Mouse (Mus musculus) 3T3-L1 (cell line): ENCODE measurements around the gene Mtg2.

Experiments
- DNase-seq: peaks from one replicate; pipeline ENCODE4 v3.0.0-alpha.2; 2015; ENCODE audit warnings: low read depth, low spot score

Gene Mtg2

GRCm38 (mm10) chr2:180051986-180052733, 18.2 kb upstream of the Mtg2 start:
- DNase-seq, result peak; percentile 72

GRCm38 (mm10) chr2:180053001-180053400, 17.4 kb upstream of the Mtg2 start:
- DNase-seq, result no peak

GRCm38 (mm10) chr2:180063338-180064131, 6.9 kb upstream of the Mtg2 start:
- no peak for DNase-seq

DNA sequence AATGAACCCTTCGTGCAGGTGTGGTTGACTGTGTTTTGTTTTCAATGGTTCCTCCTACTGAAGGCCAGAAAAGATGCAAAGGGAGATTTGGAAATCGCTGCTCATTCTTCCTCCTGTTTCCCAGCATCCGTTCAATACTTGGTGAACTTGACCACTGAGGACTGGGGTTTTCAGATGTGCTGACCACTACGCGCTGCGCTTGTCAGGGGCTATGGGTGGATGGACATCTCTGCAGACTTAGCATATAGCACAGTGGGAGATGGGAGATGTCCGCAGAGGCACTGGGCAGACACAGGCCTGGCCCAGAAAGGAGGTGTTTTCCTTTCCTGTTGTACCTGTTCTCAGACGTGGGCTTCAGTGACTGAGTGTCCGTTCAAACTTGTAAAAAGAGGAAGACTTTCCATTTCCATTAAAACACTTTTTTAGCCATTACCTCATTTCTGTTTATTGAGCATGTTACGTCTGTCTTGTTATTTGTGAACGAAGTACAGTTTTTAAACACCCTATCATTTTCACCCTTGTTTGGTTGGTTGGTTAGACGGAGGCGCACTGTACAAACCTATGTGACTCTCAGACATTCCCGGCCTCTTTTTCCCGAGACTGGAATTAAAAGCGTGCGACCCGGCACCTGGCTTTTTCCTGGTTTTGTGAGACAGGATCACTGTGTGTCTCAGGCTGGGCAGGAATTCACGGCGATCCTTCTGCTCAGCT, 463 bp upstream of the Mtg2 start:
- DNase-seq, result no peak

DNA sequence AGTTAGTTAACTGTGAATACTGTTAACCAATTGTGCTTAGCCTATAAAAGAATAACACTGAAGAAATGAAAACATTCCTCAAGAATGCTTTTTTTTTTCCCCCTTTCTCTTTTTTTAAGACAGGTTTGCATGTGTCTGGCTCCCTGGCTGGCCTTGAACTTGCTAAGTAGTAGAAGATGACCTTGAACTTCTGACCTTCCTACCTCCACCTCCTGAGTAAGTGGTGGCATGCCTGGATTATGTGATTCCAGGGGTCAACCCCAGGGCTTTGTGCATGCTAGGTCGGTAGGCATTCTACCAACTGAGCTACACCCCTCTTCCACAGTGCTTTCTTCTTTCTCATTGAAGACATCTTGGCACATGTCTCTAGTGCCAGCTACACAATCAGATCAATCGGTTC, 1.3 kb downstream of the Mtg2 start:
- DNase-seq, result no peak

DNA sequence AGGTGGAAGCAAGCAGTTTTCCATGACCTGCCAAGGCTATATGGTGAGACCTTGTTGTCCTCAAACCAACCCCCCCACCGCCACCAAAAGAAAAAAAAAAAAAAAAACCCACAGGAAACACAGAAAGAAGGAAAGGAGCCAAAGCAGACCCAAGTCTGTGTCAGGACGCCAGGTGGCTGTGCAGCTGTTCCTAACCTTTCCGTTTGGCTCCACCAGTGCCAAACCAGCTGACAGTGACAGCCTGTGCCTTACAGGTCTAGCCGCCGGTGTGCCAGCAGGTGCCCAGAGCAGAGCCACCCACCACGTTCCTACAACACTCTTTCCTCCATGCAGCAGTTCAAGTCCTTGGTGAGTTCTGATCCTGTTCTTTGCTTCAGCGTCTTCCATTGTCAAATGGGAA, 2.5 kb downstream of the Mtg2 start:
- DNase-seq, result no peak

DNA sequence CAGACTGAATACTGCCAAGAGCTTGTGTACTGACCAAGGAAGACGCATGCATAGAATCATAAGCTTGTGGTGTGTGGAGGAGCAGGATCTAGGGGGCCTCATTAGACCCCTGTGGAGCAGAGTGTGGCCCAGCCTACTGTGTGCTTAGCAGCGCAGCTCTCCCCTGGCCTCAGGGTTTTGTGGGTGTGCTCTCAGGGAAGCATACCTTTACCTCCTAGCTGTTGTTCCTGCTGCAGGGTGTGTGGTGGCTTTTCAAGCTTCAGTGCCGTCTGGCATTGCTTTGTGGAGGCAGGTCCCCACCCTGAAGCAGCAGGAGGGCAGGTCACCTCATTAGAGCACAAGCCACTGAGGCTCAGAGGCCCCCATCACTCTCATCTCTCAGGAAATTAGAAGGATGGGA, 7.2 kb downstream of the Mtg2 start:
- no peak for DNase-seq

DNA sequence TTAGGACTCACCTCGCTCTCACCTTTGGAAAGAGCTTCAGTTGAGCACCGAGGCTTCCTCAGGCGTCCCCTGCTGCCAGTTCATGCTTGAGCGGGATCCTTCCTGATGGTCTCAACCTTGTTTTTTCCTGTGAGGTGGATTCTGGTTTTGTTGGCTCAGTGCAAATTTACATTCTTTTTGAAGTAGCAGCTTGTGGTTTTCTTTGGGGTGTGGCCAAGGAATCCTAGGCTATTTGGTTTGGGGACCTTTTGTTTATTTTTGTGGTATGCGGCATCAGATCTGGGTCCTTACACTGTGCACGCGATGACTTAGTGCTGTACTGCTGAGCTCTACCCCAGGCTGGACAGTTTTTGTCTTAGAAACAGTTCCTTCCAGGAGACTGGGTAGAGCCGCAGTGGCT, 10.3 kb downstream of the Mtg2 start:
- peak; percentile 20 for DNase-seq

DNA sequence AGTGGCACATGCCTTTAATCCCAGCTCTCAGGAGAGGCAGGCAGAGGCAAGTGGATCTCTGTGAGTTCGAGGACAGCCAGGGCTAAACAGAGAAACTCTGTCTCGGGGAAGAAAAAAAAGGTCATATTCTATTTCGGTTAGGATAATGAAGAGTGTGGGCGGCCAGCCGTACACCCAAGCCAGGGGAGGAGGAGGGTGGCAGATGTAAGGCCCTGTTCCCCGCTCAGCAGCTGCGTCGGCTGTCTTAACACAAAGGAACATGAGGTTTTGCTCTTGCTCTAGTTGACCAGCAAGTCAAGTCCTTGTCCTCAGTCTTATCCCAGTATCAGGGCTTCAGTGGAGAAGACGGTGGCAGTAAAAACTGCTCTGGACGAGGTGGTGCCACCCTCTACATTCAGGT, 12.7 kb downstream of the Mtg2 start:
- no peak for DNase-seq

GRCm38 (mm10) chr2:180084565-180084964, 14.2 kb downstream of the Mtg2 start:
- no peak for DNase-seq

- no peak for DNase-seq
Measured at GRCm38 (mm10) chr2:180085926-180086636, 15.7 kb downstream of the Mtg2 start.

GRCm38 (mm10) chr2:180086637-180087027, 16.2 kb downstream of the Mtg2 start:
- DNase-seq, result no peak

- DNase-seq, result no peak
Measured at GRCm38 (mm10) chr2:180087472-180087871, 17.1 kb downstream of the Mtg2 start.

- DNase-seq, result no peak
Measured at GRCm38 (mm10) chr2:180090285-180090684, 19.9 kb downstream of the Mtg2 start.

- no peak for DNase-seq
Measured at GRCm38 (mm10) chr2:180095711-180096110, 25.3 kb downstream of the Mtg2 start.

- no peak for DNase-seq
Measured at GRCm38 (mm10) chr2:180097585-180097984, 27.2 kb downstream of the Mtg2 start.

- DNase-seq, result no peak
Measured at GRCm38 (mm10) chr2:180098167-180098566, 27.8 kb downstream of the Mtg2 start.

GRCm38 (mm10) chr2:180099529-180099928, 29.1 kb downstream of the Mtg2 start:
- DNase-seq, result no peak

GRCm38 (mm10) chr2:180103151-180103977, 33.0 kb downstream of the Mtg2 start:
- DNase-seq, result no peak

- DNase-seq, result no peak
Measured at GRCm38 (mm10) chr2:180103978-180104658, 33.7 kb downstream of the Mtg2 start, which contains the start of gene Hrh3. Gene Hrh3, minus strand, starts transcription at chr2:180104488.
